Mouse (Mus musculus) urinary bladder, postnatal 4 days (tissue): Measurements from ENCODE around the gene Patj.

ENCODE experiments used
- DNase-seq, 2 experiments: peaks; one replicate each; pipeline ENCODE4 v3.0.0; 2021 to 2022; ENCODE audit warnings: low spot score in 2 of 2

Gene Patj

GRCm38 (mm10) chr4:98508471-98509271 lies 113.1 kb downstream of the Patj start:
- peak in 1 of 2 experiments; percentile 23 for DNase-seq

- DNase-seq, result peak in 1 of 2 experiments; percentile 20
Measured at GRCm38 (mm10) chr4:98509939-98510338, 114.4 kb downstream of the Patj start.

GRCm38 (mm10) chr4:98511296-98511695 lies 115.7 kb downstream of the Patj start:
- DNase-seq, result peak in 1 of 2 experiments; percentile 49

GRCm38 (mm10) chr4:98511964-98512743 lies 116.6 kb downstream of the Patj start:
- DNase-seq, result no peak

DNA sequence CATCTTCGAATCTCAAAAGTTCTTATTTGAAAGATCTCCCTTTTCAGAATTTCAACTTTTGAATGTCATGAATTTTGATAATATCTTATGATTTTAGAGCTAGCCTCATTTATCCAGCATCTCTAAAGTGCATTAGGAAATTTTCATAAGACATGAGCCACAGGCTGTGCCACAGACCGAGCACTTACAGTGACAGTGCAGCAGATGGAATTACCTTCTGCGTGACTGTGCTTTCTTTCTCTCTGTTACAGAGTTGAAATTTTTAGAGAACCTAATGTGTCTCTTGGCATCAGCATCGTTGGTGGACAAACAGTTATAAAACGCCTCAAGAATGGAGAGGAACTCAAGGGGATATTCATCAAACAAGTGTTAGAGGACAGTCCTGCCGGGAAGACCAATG lies 124.9 kb downstream of the Patj start:
- DNase-seq, result no peak

GRCm38 (mm10) chr4:98524525-98524924 lies 128.9 kb downstream of the Patj start:
- DNase-seq, result no peak

- DNase-seq, result no peak
Measured at GRCm38 (mm10) chr4:98535446-98535845, 139.9 kb downstream of the Patj start.

- no peak for DNase-seq
Measured at GRCm38 (mm10) chr4:98541591-98541990, 146.0 kb downstream of the Patj start.

DNA sequence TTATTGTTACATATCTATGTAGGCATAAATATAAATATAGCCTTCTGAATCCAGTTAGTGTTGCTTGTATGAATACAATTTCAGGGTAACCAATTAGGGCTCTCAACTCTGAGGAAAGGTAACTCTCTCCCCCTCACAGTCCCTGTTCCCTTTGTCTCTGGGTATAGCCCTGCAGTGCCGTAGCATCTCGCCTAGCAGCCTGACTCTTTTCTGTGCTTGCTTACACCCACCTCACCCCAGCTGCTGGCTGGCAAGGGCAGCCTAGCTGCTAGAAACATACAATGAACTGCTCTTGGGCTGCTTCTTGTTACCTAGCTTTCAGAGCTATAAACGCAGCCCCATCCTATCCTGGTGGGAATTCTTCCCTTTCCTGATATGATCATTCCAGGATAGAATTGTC lies 147.4 kb downstream of the Patj start:
- DNase-seq, result no peak

- no peak for DNase-seq
Measured at GRCm38 (mm10) chr4:98545376-98545775, 149.8 kb downstream of the Patj start.

- no peak for DNase-seq
Measured at GRCm38 (mm10) chr4:98546456-98547176, 151.0 kb downstream of the Patj start.

- no peak for DNase-seq
Measured at GRCm38 (mm10) chr4:98549491-98549890, 153.9 kb downstream of the Patj start.

GRCm38 (mm10) chr4:98550116-98550515 lies 154.5 kb downstream of the Patj start:
- DNase-seq, result no peak

GRCm38 (mm10) chr4:98555666-98556065 lies 160.1 kb downstream of the Patj start:
- DNase-seq, result no peak

DNA sequence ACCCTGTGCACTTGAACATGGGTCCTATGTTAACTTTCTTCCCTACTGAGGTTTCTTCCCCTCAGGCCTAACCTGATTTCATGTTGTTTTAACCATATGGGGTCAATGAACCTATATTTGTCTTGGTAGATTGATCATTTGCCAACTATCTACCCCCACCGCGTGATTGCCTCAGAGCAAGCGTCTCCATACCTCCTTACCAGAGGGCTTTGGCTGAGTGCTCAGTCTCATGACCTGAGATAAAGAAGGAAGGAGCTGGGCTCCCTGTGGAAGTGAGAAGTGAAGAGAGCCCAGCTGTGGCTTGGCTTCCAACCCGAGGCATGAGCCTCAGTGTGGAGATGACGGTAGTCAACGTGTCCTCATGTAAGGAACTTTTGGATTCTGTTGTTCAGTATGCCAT lies 160.9 kb downstream of the Patj start:
- no peak for DNase-seq

DNA sequence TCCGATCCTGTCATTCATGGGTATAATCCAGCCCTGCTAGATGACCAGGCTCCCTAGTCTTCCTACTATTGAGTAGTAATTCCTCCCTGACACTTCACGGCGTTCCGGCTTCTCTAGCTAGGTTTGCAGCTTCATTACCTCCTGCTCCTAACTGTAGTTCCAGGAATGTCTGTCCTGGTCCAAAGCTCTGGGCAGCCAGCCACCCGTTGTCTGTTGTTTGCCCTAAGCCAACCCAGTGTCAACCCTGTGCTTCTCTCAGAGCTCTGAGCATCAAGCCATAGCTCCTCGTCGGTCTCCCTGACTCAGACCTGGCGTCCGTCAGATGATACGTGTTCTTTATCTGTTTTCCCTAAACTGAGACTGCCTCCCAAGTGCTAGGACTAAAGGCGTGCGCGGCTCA lies 161.6 kb downstream of the Patj start:
- DNase-seq, result no peak

- DNase-seq, result no peak
Measured at GRCm38 (mm10) chr4:98560196-98560830, 164.7 kb downstream of the Patj start.

- no peak for DNase-seq
Measured at GRCm38 (mm10) chr4:98563082-98563481, 167.5 kb downstream of the Patj start.

- no peak for DNase-seq
Measured at GRCm38 (mm10) chr4:98563506-98564195, 168.1 kb downstream of the Patj start.

DNA sequence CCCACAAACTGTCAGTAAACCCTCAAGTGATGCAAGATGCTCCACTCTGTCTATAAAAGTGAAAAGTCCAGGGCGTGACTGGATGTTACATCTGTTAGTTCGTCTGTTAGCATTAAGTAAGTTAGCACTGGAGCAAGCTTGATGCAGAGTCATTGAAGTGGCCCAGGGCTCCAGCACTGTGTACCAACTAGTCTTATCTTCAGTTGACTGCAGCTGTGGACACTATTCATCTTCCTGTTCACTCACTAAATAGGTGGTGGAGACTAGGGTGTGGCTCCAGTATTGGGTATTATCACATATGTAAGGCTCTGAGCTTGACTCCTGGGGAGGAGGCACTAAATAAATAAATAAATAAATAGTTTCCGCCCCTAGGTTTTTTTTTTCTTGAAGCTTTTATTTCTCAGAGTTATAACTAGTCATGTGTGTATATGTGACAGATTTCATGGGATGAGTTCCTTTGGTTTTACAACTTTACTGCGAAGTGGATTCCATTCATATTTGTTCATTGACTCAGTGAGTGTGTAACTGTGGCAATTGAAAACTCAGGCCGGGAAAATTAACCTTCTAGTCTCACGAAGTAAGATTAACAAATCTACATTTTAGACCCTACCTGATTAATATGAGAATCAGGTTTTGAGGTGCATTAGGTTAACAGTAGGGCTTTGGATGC lies 168.7 kb downstream of the Patj start:
- DNase-seq, result no peak

GRCm38 (mm10) chr4:98566741-98567140 lies 171.2 kb downstream of the Patj start:
- DNase-seq, result no peak
